Mouse (Mus musculus): ENCODE results near the gene Ptk7. TPM values are rescaled to one million over a fixed set of nuclear protein-coding genes. Genes with fewer than 3 reads are reported as not detected.
A peak's percentile ranks its signal among the peaks of the same experiment; 100 is the strongest.

Gene Ptk7
- polyA plus RNA-seq, 1 experiment = 14.9 TPM

GRCm38 (mm10) chr17:46644916-46645475, 15.7 kb upstream of the Ptk7 start:
- DNase-seq (ENCODE audit: low spot score) = peak; percentile 49

GRCm38 (mm10) chr17:46644152-46644805, 15.0 kb upstream of the Ptk7 start:
- DNase-seq (ENCODE audit: low spot score) = no peak

- DNase-seq (ENCODE audit: low spot score) = no peak
Measured at GRCm38 (mm10) chr17:46642060-46642459, 12.8 kb upstream of the Ptk7 start.

GRCm38 (mm10) chr17:46639929-46640328, 10.6 kb upstream of the Ptk7 start:
- no peak for DNase-seq (ENCODE audit: low spot score)

GRCm38 (mm10) chr17:46636831-46637523, 7.7 kb upstream of the Ptk7 start:
- DNase-seq (ENCODE audit: low spot score) = no peak

GRCm38 (mm10) chr17:46629685-46630441, 559 bp upstream of the Ptk7 start:
- no peak for DNase-seq (ENCODE audit: low spot score)

- DNase-seq (ENCODE audit: low spot score) = no peak
Measured at GRCm38 (mm10) chr17:46628471-46628790, 873 bp downstream of the Ptk7 start.

GRCm38 (mm10) chr17:46627409-46627808, 1.9 kb downstream of the Ptk7 start:
- DNase-seq (ENCODE audit: low spot score) = no peak

- DNase-seq (ENCODE audit: low spot score) = no peak
Measured at GRCm38 (mm10) chr17:46624598-46624997, 4.7 kb downstream of the Ptk7 start.

- no peak for DNase-seq (ENCODE audit: low spot score)
Measured at GRCm38 (mm10) chr17:46623819-46624557, 5.3 kb downstream of the Ptk7 start.

GRCm38 (mm10) chr17:46622269-46622668, 7.0 kb downstream of the Ptk7 start:
- no peak for DNase-seq (ENCODE audit: low spot score)

- no peak for DNase-seq (ENCODE audit: low spot score)
Measured at GRCm38 (mm10) chr17:46621324-46621723, 8.0 kb downstream of the Ptk7 start.

- DNase-seq (ENCODE audit: low spot score) = no peak
Measured at GRCm38 (mm10) chr17:46619683-46620357, 9.5 kb downstream of the Ptk7 start.

- DNase-seq (ENCODE audit: low spot score) = no peak
Measured at GRCm38 (mm10) chr17:46618769-46619682, 10.3 kb downstream of the Ptk7 start.

- DNase-seq (ENCODE audit: low spot score) = no peak
Measured at GRCm38 (mm10) chr17:46618394-46618768, 10.9 kb downstream of the Ptk7 start.

- DNase-seq (ENCODE audit: low spot score) = no peak
Measured at GRCm38 (mm10) chr17:46617799-46618198, 11.5 kb downstream of the Ptk7 start.

GRCm38 (mm10) chr17:46613229-46613628, 16.1 kb downstream of the Ptk7 start:
- no peak for DNase-seq (ENCODE audit: low spot score)

GRCm38 (mm10) chr17:46612820-46613219, 16.5 kb downstream of the Ptk7 start:
- no peak for DNase-seq (ENCODE audit: low spot score)

- no peak for DNase-seq (ENCODE audit: low spot score)
Measured at GRCm38 (mm10) chr17:46612189-46612588, 17.1 kb downstream of the Ptk7 start.

- DNase-seq (ENCODE audit: low spot score) = no peak
Measured at GRCm38 (mm10) chr17:46611316-46611715, 18.0 kb downstream of the Ptk7 start.

Data from urinary bladder, adult 2 months (tissue).